Mouse (Mus musculus) forebrain, embryonic 15.5 days (tissue): Measurements from ENCODE around the gene Gtpbp10. TPM values are rescaled to one million over a fixed set of nuclear protein-coding genes. Genes with fewer than 3 reads are reported as not detected.

Source experiments
- ATAC-seq: fragments of 200-750 bp; cut with Nextera tagmentation; replicated peaks from 2 replicates; pipeline ENCODE4 v1.8.0; 2017; ENCODE audit warnings: mild to moderate bottlenecking, moderate TSS enrichment, moderate library complexity
- H3K27ac ChIP-seq: fragments of 300-500 bp; sonication (generic); replicated peaks from 2 replicates; pipeline ENCODE4 v1.5.1; 2015; ENCODE audit warnings: mild to moderate bottlenecking, inconsistent platforms
- H3K27me3 ChIP-seq: fragments of 300-500 bp; sonication (generic); 2 replicates; pipeline ENCODE4 v1.6.1; 2015; ENCODE audit warnings: inconsistent platforms
- H3K36me3 ChIP-seq: fragments of 300-500 bp; sonication (generic); 2 replicates; pipeline ENCODE4 v1.6.1; 2015; ENCODE audit warnings: mild to moderate bottlenecking, inconsistent platforms
- H3K4me1 ChIP-seq: fragments of 300-500 bp; sonication (generic); 2 replicates; pipeline ENCODE4 v1.6.1; 2015; ENCODE audit warnings: inconsistent platforms
- H3K4me2 ChIP-seq: fragments of 300-500 bp; sonication (generic); replicated peaks from 2 replicates; pipeline ENCODE4 v1.6.1; 2015; ENCODE audit warnings: mild to moderate bottlenecking, inconsistent platforms
- H3K4me3 ChIP-seq: fragments of 300-500 bp; sonication (generic); 2 replicates; pipeline ENCODE4 v1.5.1; 2015; ENCODE audit warnings: mild to moderate bottlenecking, inconsistent platforms
- H3K9ac ChIP-seq: fragments of 300-500 bp; sonication (generic); replicated peaks from 2 replicates; pipeline ENCODE4 v1.6.1; 2015; ENCODE audit warnings: mild to moderate bottlenecking, inconsistent platforms
- H3K9me3 ChIP-seq: fragments of 300-500 bp; sonication (generic); 2 replicates; pipeline ENCODE4 v1.6.1; 2016; ENCODE audit warnings: inconsistent platforms
- WGBS: fragments of 180-500 bp; shearing (Covaris S2); methylation state at CpG from one replicate; pipeline ENCODE4 v1.1.7; 2015; ENCODE audit warnings: mixed read lengths; 5-methylcytosine and 5-hydroxymethylcytosine counted together
- polyA plus RNA-seq: library from polyadenylated mRNA; unstranded; fragments of >200 nt; fragmentation: Nextera tagmentation; extraction: Ambion mirVana; gene quantifications from 2 replicates; pipeline ENCODE4 v1.2.1, GENCODE M21; 2015

Gene Gtpbp10
- polyA plus RNA-seq, result 23.7 and 27.9 TPM in 2 replicates

DNA sequence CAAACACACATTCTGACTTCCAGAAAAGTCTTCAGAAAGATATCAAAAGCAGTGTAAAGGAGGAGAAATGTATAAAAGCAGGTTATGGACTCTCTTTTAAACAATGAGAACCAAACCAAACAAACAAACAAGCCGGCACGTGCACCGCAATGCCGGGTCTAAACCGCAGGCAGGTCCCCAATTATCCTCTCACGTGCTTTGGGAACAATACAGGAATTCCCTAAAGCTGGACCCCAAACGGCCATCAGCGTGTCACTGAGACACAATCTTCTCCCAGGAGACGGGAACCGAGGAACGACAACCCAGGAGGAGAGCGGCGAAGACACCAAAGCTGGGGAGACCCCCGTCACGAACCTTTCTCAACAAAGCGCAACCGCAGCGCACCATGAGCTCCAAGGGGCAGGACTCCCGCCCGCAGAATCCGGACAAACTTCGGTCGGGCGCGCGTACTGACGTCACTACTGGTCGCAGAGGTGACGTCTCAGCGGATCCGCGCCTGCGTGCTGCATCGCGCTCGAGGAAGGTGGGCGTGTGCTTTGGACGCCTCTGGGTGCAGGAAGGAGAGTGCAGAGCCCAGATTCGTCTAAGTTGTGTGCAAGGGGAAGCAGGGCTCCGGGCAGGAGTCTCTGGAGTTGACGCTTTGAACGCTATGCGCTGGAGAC lies at the start of gene Gtpbp10:
TSS of gene Gtpbp10 (minus strand) at position 460 of the 662 bp plus-strand sequence.
- Histone ChIP-seq H3K4me3 (peak within 1 kb of the TSS; percentile 85), H3K9me3 (no peaks in the 10 kb centered on the region), H3K27me3 (no peaks in the 10 kb centered on the region), H3K4me1 (peaks cover 21% of the 10 kb centered on the region), H3K9ac (peak within 1 kb of the TSS; percentile 63), H3K4me2 (peak within 1 kb of the TSS; percentile 63), H3K27ac (peak within 1 kb of the TSS; percentile 63), H3K36me3 (peaks cover 6% of the 10 kb centered on the region)
- under 1% methylated on average over 43 of the region's 43 CpGs for WGBS
- ATAC-seq, result peak; percentile 100

DNA sequence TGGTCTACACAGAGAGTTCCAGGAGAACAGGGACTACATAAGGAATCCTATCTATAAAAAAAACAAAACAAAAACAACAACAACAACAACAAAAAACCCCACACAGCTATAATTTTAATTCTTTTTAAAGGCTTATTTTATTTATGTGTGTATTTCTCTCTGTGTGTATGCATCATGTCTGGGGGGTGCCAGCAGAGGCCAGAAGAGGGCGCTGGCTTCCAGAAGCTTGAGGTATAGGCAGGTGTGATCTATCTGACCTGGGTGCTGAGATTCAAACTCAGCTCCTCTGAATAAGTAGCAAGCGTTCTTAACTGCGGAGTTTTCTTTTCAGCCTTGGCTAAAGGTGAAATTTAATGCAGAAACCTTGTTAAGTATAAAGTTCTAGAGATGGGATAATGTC lies 28.3 kb upstream of the Gtpbp10 start:
- H3K4me1 ChIP-seq, result no peaks in the 10 kb centered on the region
- no peak overlapping the region for H3K27ac ChIP-seq
- no peak overlapping the region for H3K9ac ChIP-seq
- H3K9me3 ChIP-seq, result no peaks in the 10 kb centered on the region
- H3K4me2 ChIP-seq, result no peak overlapping the region
- no peaks in the 10 kb centered on the region for H3K27me3 ChIP-seq
- WGBS, result 81% methylated on average over 3 of the region's 3 CpGs
- H3K4me3 ChIP-seq, result no peak overlapping the region
- H3K36me3 ChIP-seq, result no peaks in the 10 kb centered on the region
- no peak for ATAC-seq

DNA sequence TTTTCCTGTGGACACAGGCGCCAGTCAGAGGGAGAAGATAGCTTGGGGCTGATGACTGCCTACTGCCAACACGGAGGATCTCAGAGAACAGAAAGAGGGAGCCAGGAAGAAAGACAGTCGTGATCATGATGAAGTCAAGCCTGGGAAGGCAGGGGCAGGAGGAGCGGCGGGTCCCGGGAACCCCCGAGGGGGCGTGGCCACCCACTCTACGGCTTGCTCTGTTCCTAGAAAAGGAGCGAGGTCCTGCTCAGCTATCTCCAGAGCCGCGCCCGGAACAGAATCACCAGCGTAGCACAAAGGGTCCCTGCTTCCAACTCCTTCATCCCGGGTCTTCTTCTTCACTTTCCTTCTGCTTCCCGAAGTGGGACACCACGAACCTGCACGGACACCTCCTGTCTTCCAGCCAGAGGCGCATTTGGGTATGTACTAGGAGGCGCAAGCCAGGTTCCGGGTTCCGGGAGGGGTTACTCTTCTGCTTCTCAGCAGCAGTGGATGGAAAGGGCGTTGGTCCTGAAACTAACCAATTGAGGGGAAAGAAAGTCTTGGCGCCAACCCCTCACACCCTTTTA lies 14.5 kb upstream of the Gtpbp10 start, which contains the start of gene Gm8773:
TSS of gene Gm8773 (plus strand) at position 51 of the 569 bp plus-strand sequence.
- peak; percentile 91 for ATAC-seq
- peak within 1 kb of the TSS; percentile 64 for H3K9ac ChIP-seq
- H3K4me1 ChIP-seq, result 0 out of 2 replicates have a peak, but pooled peaks cover 3% of the 10 kb centered on the region
- 0 out of 2 replicates have a peak within 1 kb of the TSS, but pooled peaks have one; percentile 2 for H3K27ac ChIP-seq
- H3K27me3 ChIP-seq, result 0 out of 2 replicates have a peak, but pooled peaks cover 3% of the 10 kb centered on the region
- peak within 1 kb of the TSS; percentile 56 for H3K4me3 ChIP-seq
- WGBS, result under 1% methylated on average over 24 of the region's 24 CpGs
- H3K9me3 ChIP-seq, result no peaks in the 10 kb centered on the region
- H3K4me2 ChIP-seq, result peak within 1 kb of the TSS; percentile 90
- H3K36me3 ChIP-seq, result no peaks in the 10 kb centered on the region

DNA sequence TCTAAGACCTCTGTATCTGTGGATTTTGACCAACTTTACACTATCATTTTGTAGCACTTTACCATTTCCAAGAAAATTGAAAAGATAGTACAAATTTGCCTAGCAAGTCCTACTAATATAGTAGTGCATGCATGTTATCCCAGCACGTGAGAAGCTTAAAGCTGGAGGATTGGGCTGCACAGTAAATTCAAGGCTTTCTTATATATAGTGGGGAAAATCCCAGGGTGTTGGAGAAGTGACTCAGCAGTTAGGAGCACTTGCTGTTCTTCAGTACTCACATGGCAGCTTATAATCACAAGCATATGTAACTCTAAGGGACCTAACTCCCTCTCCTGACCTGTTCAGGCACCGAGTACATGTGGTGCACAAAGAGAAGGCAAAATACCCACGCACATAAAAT lies 3.1 kb upstream of the Gtpbp10 start:
- no peak overlapping the region for H3K4me3 ChIP-seq
- H3K9ac ChIP-seq, result no peak overlapping the region
- peaks cover 20% of the 10 kb centered on the region for H3K4me1 ChIP-seq
- no peak overlapping the region for H3K4me2 ChIP-seq
- no peak overlapping the region for H3K27ac ChIP-seq
- no peak for ATAC-seq
- H3K9me3 ChIP-seq, result no peaks in the 10 kb centered on the region
- H3K36me3 ChIP-seq, result no peaks in the 10 kb centered on the region
- H3K27me3 ChIP-seq, result no peaks in the 10 kb centered on the region
- 88% methylated on average over 3 of the region's 3 CpGs for WGBS

DNA sequence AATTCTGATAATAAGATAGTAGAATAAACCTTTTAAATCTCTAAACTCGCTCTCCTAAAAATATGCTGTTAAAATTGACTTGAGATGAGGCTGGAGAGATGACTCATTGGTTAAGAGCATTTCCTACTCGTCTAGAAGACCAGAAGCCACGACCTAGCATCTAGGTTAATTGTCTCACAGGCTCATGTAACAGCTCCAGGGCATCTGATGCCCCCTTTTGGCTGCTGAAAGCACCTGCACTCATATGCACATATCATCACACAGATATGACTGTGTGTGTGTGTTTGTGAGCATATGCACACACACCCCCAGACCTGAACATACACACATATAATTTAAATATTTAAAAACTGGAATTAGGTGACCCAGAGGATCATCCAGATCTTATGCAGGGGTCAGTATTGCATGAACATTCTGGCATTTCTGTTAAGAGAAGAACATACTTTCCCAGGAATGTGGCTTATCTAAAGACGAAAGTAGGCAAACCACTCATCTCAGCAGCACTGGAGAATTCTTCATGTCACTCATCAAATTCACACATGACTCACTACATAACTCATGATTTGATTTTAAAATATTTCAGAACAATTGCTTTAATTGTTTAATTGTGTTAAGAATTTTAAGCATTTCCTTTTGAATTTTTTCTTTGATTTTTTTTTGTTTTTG lies 1.8 kb upstream of the Gtpbp10 start:
- H3K36me3 ChIP-seq, result no peaks in the 10 kb centered on the region
- H3K4me1 ChIP-seq, result peaks cover 21% of the 10 kb centered on the region
- no peak overlapping the region for H3K4me2 ChIP-seq
- no peak overlapping the region for H3K9ac ChIP-seq
- H3K27ac ChIP-seq, result no peak overlapping the region
- H3K27me3 ChIP-seq, result no peaks in the 10 kb centered on the region
- 73% methylated on average over 4 of the region's 4 CpGs for WGBS
- no peaks in the 10 kb centered on the region for H3K9me3 ChIP-seq
- no peak overlapping the region for H3K4me3 ChIP-seq
- ATAC-seq, result no peak

DNA sequence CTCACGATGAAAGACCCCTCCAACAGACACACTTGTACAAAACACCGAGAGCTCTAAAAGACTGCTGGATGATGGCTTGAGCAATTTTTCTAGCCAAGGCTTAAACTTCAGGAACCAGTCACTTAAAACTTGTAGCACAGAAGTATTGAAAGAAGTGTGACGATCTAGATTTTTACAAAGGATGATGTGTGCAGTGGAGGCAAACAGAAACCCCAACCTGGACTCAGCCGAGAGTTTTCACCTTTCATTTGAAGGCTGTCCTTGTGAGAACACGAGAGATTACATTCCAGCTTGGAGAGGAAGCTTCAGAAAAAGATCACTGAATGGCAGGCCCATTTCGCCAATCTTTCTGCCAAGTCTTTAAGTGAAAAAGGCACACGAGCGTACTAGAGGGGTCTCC lies 460 bp upstream of the Gtpbp10 start:
- Histone ChIP-seq H3K4me2 (peak overlapping the region; percentile 63), H3K9ac (peak overlapping the region; percentile 63), H3K36me3 (peaks cover under 1% of the 10 kb centered on the region), H3K4me1 (peaks cover 21% of the 10 kb centered on the region), H3K27me3 (no peaks in the 10 kb centered on the region), H3K9me3 (no peaks in the 10 kb centered on the region), H3K27ac (peak overlapping the region; percentile 63), H3K4me3 (peak overlapping the region; percentile 85)
- ATAC-seq, result no peak
- 41% methylated on average over 8 of the region's 8 CpGs for WGBS

DNA sequence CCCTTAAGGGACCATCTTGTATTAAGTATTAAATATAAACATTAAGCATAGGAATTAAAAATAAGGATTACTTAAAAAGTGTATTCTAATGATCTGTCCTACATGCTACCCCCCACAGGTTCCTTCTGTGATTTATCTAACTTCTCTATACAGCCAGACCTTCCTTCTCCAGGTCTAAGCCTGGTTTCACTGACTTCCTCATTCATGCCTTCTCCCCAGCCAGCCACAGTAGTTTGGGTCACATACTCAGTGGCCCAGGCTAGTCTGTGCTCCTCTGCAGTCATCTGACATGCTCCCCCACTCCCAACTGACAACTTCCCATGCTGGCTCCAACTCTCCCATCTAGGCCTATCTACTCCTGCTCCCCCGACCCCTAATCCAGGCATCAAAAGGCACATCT lies 8.2 kb downstream of the Gtpbp10 start:
- Histone ChIP-seq H3K9ac (no peak overlapping the region), H3K4me3 (no peak overlapping the region), H3K36me3 (peaks cover 46% of the 10 kb centered on the region), H3K27me3 (no peaks in the 10 kb centered on the region), H3K4me1 (no peaks in the 10 kb centered on the region), H3K9me3 (no peaks in the 10 kb centered on the region), H3K4me2 (no peak overlapping the region), H3K27ac (no peak overlapping the region)
- no peak for ATAC-seq
- WGBS, result 91% methylated on average over 1 of the region's 1 CpGs

DNA sequence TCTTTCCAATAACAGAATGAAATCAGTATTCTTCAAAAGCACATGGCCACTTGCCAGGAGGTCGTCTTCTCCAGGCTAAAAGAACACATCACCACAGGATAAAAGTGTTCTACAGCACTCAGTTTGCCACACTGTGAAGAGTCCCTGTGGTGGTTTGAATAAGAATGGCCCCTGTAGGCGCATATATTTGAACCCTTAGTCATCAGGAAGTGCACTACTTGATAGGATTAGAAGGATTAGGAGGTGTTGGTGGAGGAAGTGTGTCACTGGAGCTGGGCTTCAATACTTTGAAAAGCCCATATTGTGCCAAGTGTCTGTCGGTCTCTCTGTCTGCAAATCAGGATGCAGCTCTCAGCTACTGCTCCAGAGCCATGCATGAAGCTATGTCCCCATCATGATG lies 19.0 kb downstream of the Gtpbp10 start:
- no peak overlapping the region for H3K4me3 ChIP-seq
- H3K27ac ChIP-seq, result no peak overlapping the region
- no peaks in the 10 kb centered on the region for H3K9me3 ChIP-seq
- ATAC-seq, result no peak
- H3K27me3 ChIP-seq, result no peaks in the 10 kb centered on the region
- H3K4me1 ChIP-seq, result no peaks in the 10 kb centered on the region
- 38% methylated on average over 3 of the region's 3 CpGs for WGBS
- H3K9ac ChIP-seq, result no peak overlapping the region
- peaks cover 43% of the 10 kb centered on the region for H3K36me3 ChIP-seq
- H3K4me2 ChIP-seq, result no peak overlapping the region

DNA sequence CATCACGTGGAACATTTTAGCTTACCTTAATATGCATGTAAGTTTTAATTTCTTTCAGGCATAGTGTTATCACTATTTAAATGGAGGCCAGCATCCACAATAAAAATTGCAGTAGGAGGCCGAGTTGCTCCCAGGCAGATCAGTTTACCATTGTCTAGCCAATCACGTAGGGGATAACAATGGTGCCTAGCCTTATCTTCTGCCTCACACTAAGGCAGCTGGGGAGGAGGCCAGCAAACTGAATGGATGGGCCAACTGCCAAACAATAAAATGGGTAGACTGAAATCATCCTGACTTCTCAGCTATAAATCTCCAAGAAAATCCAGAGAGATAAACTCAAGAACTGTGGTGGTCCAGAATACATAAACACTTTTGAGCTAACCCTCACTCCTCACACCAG lies 19.6 kb downstream of the Gtpbp10 start:
- peaks cover 43% of the 10 kb centered on the region for H3K36me3 ChIP-seq

DNA sequence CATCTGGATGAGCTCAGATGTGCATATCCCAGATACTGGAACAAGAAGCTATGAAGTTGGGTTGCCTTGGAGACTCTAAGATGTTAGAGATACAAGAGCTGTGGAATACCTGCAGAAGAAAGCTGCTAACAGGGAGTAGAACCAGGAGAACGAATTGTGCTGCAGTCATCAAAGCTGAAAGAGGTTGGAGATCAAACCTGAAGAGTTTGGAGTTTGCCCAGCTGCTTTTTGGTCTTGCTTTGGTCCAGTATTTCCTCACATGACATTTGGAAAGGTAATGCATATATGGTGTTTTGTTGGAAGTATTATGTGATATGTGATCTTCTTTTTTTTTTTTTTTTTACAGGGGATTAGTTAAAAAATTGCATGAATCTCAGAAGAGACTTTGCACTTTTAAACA lies 23.2 kb downstream of the Gtpbp10 start:
- no peaks in the 10 kb centered on the region for H3K27me3 ChIP-seq
- WGBS, result 92% methylated on average over 1 of the region's 1 CpGs
- peaks cover 19% of the 10 kb centered on the region for H3K36me3 ChIP-seq
- no peak for ATAC-seq
- no peak overlapping the region for H3K9ac ChIP-seq
- no peak overlapping the region for H3K4me3 ChIP-seq
- H3K9me3 ChIP-seq, result no peaks in the 10 kb centered on the region
- no peaks in the 10 kb centered on the region for H3K4me1 ChIP-seq
- H3K4me2 ChIP-seq, result no peak overlapping the region
- H3K27ac ChIP-seq, result no peak overlapping the region

More for the DNA sequence above, 19.6 kb downstream of the Gtpbp10 start:
- H3K4me2 ChIP-seq, result no peak overlapping the region
- no peak overlapping the region for H3K9ac ChIP-seq
- H3K27me3 ChIP-seq, result no peaks in the 10 kb centered on the region
- no peaks in the 10 kb centered on the region for H3K4me1 ChIP-seq
- ATAC-seq, result no peak
- 73% methylated on average over 3 of the region's 3 CpGs for whole genome bisulfite sequencing
- no peak overlapping the region for H3K4me3 ChIP-seq
- no peaks in the 10 kb centered on the region for H3K9me3 ChIP-seq
- no peak overlapping the region for H3K27ac ChIP-seq

DNA sequence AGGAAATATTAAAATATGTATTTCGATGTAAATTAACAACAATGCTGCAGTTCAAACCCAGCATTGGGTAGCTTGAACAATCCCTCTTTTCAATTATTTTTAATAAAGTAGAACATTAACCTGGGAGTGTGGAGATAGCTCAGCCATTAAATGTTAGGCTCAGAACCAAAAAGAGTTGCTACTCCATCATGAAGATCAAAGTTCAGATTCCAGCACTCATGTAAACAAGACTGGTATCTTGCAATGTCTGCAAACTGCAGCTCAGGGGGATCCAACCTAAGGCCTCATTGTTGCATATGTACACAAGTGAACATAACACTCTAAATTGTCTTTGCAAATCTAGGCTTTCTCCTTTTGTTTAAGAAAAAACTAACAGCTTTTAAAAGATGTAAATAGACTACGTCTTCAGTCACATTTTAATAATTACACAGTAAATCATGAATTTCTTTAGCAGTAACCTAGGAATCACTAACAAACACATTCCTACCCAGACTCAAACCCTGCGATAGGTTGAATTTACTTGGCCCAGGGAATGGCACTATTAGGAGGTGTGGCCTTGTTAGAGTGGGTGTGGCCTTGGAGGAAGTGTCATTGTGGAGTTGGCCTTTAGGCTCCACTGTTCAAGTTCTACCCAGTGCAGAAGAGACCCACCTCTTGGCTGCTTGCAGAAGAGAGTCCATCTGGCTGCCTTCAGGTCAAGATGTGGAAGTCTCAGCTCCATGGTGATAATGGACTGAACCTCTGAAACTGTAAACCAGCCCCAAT lies 25.5 kb downstream of the Gtpbp10 start:
- Histone ChIP-seq H3K4me3 (no peak overlapping the region), H3K9me3 (no peaks in the 10 kb centered on the region), H3K27me3 (no peaks in the 10 kb centered on the region), H3K36me3 (peaks cover 9% of the 10 kb centered on the region), H3K9ac (no peak overlapping the region), H3K4me2 (no peak overlapping the region), H3K4me1 (no peaks in the 10 kb centered on the region), H3K27ac (no peak overlapping the region)
- no peak for ATAC-seq
- 89% methylated on average over 3 of the region's 3 CpGs for WGBS

DNA sequence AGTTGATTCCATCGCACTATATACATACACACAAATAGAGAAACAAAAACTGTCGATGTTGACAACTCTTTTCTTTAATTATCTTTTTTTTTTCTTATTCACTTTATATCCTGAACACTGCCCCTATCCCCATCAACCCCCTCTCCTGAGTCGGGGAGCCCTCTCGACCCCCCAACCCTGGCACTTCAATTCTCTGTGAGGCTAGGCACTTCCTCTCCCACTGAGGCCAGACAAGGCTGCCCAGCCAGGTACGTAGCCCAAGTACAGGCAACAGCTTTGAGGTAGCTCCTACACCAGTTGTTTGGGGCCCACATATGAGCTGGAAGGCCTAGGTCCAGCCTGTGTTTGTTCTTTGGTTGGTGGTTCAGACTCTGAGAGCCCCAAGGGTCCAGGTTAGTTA lies 43.9 kb downstream of the Gtpbp10 start:
- peak overlapping the region; percentile 81 for H3K4me2 ChIP-seq
- no peak overlapping the region for H3K4me3 ChIP-seq

More for the DNA sequence above, 43.9 kb downstream of the Gtpbp10 start:
- Histone ChIP-seq H3K27me3 (no peaks in the 10 kb centered on the region), H3K27ac (no peak overlapping the region), H3K9ac (no peak overlapping the region), H3K9me3 (no peaks in the 10 kb centered on the region), H3K36me3 (no peaks in the 10 kb centered on the region), H3K4me1 (peaks cover 12% of the 10 kb centered on the region; the same call in 1 of the 2 replicates)
- 80% methylated on average over 5 of the region's 5 CpGs for WGBS
- no peak; the same call in 1 of the 2 replicates for ATAC-seq
